Mouse (Mus musculus) myocyte (in vitro differentiated cells): ENCODE measurements at regions not wholly inside any gene's neighbourhood (a gene's known extent, or its start where the extent isn't known, plus 50 kb on each side); places are given as distances from the start of the nearest gene placed in this dataset.

Experiments used
- CEBPB ChIP-seq: IDR thresholded peaks from 2 replicates; pipeline ENCODE4 v1.6.1; 2011; ENCODE audit warnings: mild to moderate bottlenecking, moderate library complexity; ENCODE audit not compliant: poor library complexity, insufficient read depth, severe bottlenecking
- E2F4 ChIP-seq: IDR thresholded peaks from one replicate; pipeline ENCODE4 v1.6.1; 2011; ENCODE audit warnings: mild to moderate bottlenecking, control low read depth, moderate library complexity; ENCODE audit not compliant: insufficient read depth
- MAX ChIP-seq: IDR thresholded peaks from one replicate; pipeline ENCODE4 v1.6.1; 2011; ENCODE audit warnings: low read depth, mild to moderate bottlenecking, control low read depth
- MYOD1 ChIP-seq, 3 experiments: IDR thresholded peaks; one replicate each; pipeline ENCODE4 v1.6.1; 2011; ENCODE audit warnings: control low read depth in 2 of 3, low read depth in 2 of 3, mild to moderate bottlenecking in 2 of 3, moderate library complexity in 1 of 3; ENCODE audit not compliant: insufficient read length in 2 of 3, control insufficient read depth in 1 of 3
- MYOG ChIP-seq, 3 experiments: IDR thresholded peaks; one replicate each; pipeline ENCODE4 v1.6.1; 2011; ENCODE audit warnings: control low read depth in 2 of 3, low read depth in 2 of 3, mild to moderate bottlenecking in 2 of 3; ENCODE audit not compliant: insufficient read length in 2 of 3, control insufficient read depth in 1 of 3, insufficient read depth in 1 of 3
- POLR2A ChIP-seq: IDR thresholded peaks from one replicate; pipeline ENCODE4 v1.6.1; 2011; ENCODE audit warnings: low read depth, mild to moderate bottlenecking, control low read depth, moderate library complexity; ENCODE audit not compliant: insufficient read length
- POLR2AphosphoS2 ChIP-seq: IDR thresholded peaks from one replicate; pipeline ENCODE4 v1.6.1; 2011; ENCODE audit warnings: low read depth, control low read depth; ENCODE audit not compliant: insufficient read length
- REST ChIP-seq: IDR thresholded peaks from one replicate; pipeline ENCODE4 v1.6.1; 2011; ENCODE audit warnings: mild to moderate bottlenecking, control low read depth, moderate library complexity; ENCODE audit not compliant: insufficient read depth, insufficient read length
- SRF ChIP-seq: IDR thresholded peaks from one replicate; pipeline ENCODE4 v1.6.1; 2011; ENCODE audit warnings: low read depth; ENCODE audit not compliant: control insufficient read depth, insufficient read length
- TCF12 ChIP-seq: IDR thresholded peaks from one replicate; pipeline ENCODE4 v1.6.1; 2011; ENCODE audit warnings: mild to moderate bottlenecking, control low read depth; ENCODE audit not compliant: poor library complexity, insufficient read depth, severe bottlenecking
- TCF3 ChIP-seq: IDR thresholded peaks from one replicate; pipeline ENCODE4 v1.6.1; 2011; ENCODE audit warnings: low read depth, control low read depth; ENCODE audit not compliant: insufficient read length
- USF1 ChIP-seq: IDR thresholded peaks from one replicate; pipeline ENCODE4 v1.6.1; 2011; ENCODE audit warnings: low read depth, mild to moderate bottlenecking, control low read depth, moderate library complexity

DNA sequence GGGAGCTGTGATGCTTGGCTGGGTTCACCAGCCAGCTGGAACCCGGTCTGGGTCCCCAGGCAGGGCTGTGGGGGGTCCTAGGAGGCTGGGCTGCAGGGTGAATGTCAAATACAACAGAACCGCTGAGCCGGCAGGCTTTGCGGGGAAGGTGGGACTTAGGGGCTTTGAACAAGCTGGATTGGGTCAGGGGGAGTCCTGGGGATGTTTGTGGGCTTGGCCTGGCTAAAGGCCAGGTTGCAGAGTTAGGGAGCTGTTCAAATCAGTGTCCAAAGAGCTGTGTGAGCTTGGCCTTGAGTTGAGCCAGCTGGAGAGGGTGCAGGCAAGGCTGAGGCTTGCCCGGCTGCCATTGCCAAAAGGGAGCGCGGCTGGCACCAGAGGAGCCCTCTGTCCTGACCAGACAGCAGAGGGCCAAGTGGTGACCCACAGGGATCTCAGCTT is 79.3 kb upstream of the Mvb12b start:
- TF ChIP-seq POLR2A (no peak), E2F4 (no peak), MAX (no peak), TCF12 (no peak), TCF3 (no peak), USF1 (no peak), MYOG (IDR thresholded peaks at IDR 0.05; ENCODE audit: control insufficient read depth in 1 of 3, insufficient read depth in 1 of 3, insufficient read length in 2 of 3, low read depth in 2 of 3) (no peak), POLR2AphosphoS2 (no peak), REST (no peak), MYOD1 (IDR thresholded peaks at IDR 0.05; ENCODE audit: control insufficient read depth in 1 of 3, insufficient read length in 2 of 3, low read depth in 2 of 3) (no peak), SRF (no peak), CEBPB (no peak)
